In the genomic region with DNA sequence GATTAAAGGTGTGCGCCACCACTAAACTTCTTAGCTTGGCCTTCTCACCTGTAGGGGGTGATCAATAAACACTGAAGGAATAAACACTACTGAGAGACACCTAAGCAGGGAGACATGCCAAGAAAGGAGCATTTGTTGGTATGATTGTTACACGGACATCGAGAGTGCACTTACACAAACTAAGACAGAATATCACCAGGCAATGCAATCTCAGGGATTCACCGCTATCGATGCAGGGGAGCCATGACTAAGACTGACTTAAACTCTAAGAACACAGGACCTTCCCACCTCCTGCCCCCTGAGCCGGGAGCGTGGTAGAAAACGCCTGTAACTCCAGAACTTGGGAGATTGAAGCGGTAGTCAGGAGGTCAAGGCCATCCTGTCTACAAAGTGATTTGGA, we compare ENCODE assay signal across 8 mouse cellular contexts. TPM values are rescaled to one million over a fixed set of nuclear protein-coding genes. Genes with fewer than 3 reads are reported as not detected.
DNase-seq lines count a peak whose midpoint lies in the region; ATAC-seq and TF ChIP-seq lines count a peak whose summit lies in the region.

No protein-coding gene starts in this region.

- ATAC-seq in lung, embryonic 14.5 days (ENCODE audit: insufficient read depth) = no peak
- no peak for ATAC-seq in embryonic facial prominence, embryonic 11.5 days (replicated peaks; ENCODE audit: insufficient number of reproducible peaks, low FRiP score, low TSS enrichment, low read depth)
- ATAC-seq in intestine, embryonic 15.5 days = no peak
- ATAC-seq in neural tube, embryonic 15.5 days (ENCODE audit: low FRiP score) = no peak

- no peak for TF ChIP-seq CTCF in lung, embryonic 14.5 days (IDR thresholded peaks at IDR 0.05; ENCODE audit: low read depth)

- H3K27me3 ChIP-seq in lung, embryonic 14.5 days (ENCODE audit: insufficient read depth, low read length) = no peaks in the 10 kb centered on the region
- no peaks in the 10 kb centered on the region for H3K27me3 ChIP-seq in embryonic facial prominence, embryonic 11.5 days (ENCODE audit: control insufficient read depth, insufficient read depth, low read length)
- no peaks in the 10 kb centered on the region for H3K27me3 ChIP-seq in intestine, embryonic 15.5 days (replicated peaks)
- no peaks in the 10 kb centered on the region for H3K27me3 ChIP-seq in neural tube, embryonic 15.5 days (replicated peaks)

- H3K4me3 ChIP-seq in lung, embryonic 14.5 days (ENCODE audit: low read depth, low read length) = peak overlapping the region; percentile 68
- H3K4me3 ChIP-seq in embryonic facial prominence, embryonic 11.5 days (ENCODE audit: low read depth, low read length) = peak overlapping the region; percentile 73
- peak overlapping the region; percentile 51 for H3K4me3 ChIP-seq in intestine, embryonic 15.5 days (replicated peaks)
- H3K4me3 ChIP-seq in neural tube, embryonic 15.5 days (replicated peaks) = peak overlapping the region; percentile 91

- no peaks in the 10 kb centered on the region for H3K9me3 ChIP-seq in lung, embryonic 14.5 days (ENCODE audit: low read depth, low read length)
- no peaks in the 10 kb centered on the region for H3K9me3 ChIP-seq in embryonic facial prominence, embryonic 11.5 days (replicated peaks; ENCODE audit: control insufficient read depth, low read length)
- no peaks in the 10 kb centered on the region for H3K9me3 ChIP-seq in intestine, embryonic 15.5 days
- H3K9me3 ChIP-seq in neural tube, embryonic 15.5 days (replicated peaks) = no peaks in the 10 kb centered on the region

- H3K4me2 ChIP-seq in lung, embryonic 14.5 days = peak overlapping the region; percentile 93
- peak overlapping the region; percentile 78 for H3K4me2 ChIP-seq in embryonic facial prominence, embryonic 11.5 days (ENCODE audit: low read depth, low read length)
- peak overlapping the region; percentile 73 for H3K4me2 ChIP-seq in intestine, embryonic 15.5 days (replicated peaks)
- peak overlapping the region; percentile 89 for H3K4me2 ChIP-seq in neural tube, embryonic 15.5 days

- peak overlapping the region; percentile 76 for H3K9ac ChIP-seq in lung, embryonic 14.5 days
- H3K9ac ChIP-seq in embryonic facial prominence, embryonic 11.5 days (replicated peaks; ENCODE audit: low read length) = peak overlapping the region; percentile 76
- peak overlapping the region; percentile 59 for H3K9ac ChIP-seq in intestine, embryonic 15.5 days
- H3K9ac ChIP-seq in neural tube, embryonic 15.5 days (replicated peaks) = peak overlapping the region; percentile 74

- no peak for DNase-seq in lung, embryonic 14.5 days
- DNase-seq in lung, postnatal 14 days = no peak
- DNase-seq in embryonic facial prominence, embryonic 11.5 days (ENCODE audit: low spot score) = no peak
- no peak for DNase-seq in spleen, adult 18-20 months
- DNase-seq in frontal cortex, postnatal 10 days (ENCODE audit: low spot score in 2 of 2) = no peak
- no peak for DNase-seq in right cerebral cortex, postnatal 10 days (ENCODE audit: low spot score in 2 of 2)

- peaks cover 7% of the 10 kb centered on the region; the same call in 1 of the 2 replicates for H3K4me1 ChIP-seq in lung, embryonic 14.5 days (ENCODE audit: insufficient read depth)
- H3K4me1 ChIP-seq in embryonic facial prominence, embryonic 11.5 days (ENCODE audit: control insufficient read depth, insufficient read depth, low read length) = peaks cover 4% of the 10 kb centered on the region
- H3K4me1 ChIP-seq in intestine, embryonic 15.5 days (replicated peaks) = 0 out of 2 replicates have a peak, but pooled peaks cover 4% of the 10 kb centered on the region
- peaks cover 26% of the 10 kb centered on the region for H3K4me1 ChIP-seq in neural tube, embryonic 15.5 days

- peaks cover 36% of the 10 kb centered on the region for H3K36me3 ChIP-seq in lung, embryonic 14.5 days (ENCODE audit: insufficient read depth)
- H3K36me3 ChIP-seq in embryonic facial prominence, embryonic 11.5 days (replicated peaks; ENCODE audit: control insufficient read depth, insufficient read depth, low read depth, low read length) = no peaks in the 10 kb centered on the region; the same call in none of the 2 replicates
- H3K36me3 ChIP-seq in intestine, embryonic 15.5 days = peaks cover 4% of the 10 kb centered on the region
- peaks cover 32% of the 10 kb centered on the region for H3K36me3 ChIP-seq in neural tube, embryonic 15.5 days

- peak overlapping the region; percentile 65; the same call in 1 of the 2 replicates for H3K27ac ChIP-seq in lung, embryonic 14.5 days (ENCODE audit: low read depth)
- no peak overlapping the region for H3K27ac ChIP-seq in embryonic facial prominence, embryonic 11.5 days (replicated peaks; ENCODE audit: low read depth, low read length)
- 0 out of 2 replicates have a peak overlapping the region, but pooled peaks have one; percentile 23 for H3K27ac ChIP-seq in intestine, embryonic 15.5 days
- H3K27ac ChIP-seq in neural tube, embryonic 15.5 days (replicated peaks) = peak overlapping the region; percentile 95

- WGBS in lung, embryonic 14.5 days = 27% methylated on average over 9 of the region's 9 CpGs
- 41% methylated on average over 9 of the region's 9 CpGs for WGBS in embryonic facial prominence, embryonic 11.5 days
- 27% methylated on average over 9 of the region's 9 CpGs for WGBS in intestine, embryonic 15.5 days
- WGBS in neural tube, embryonic 15.5 days = 45% methylated on average over 9 of the region's 9 CpGs

RNA-seq across cellular contexts. Expression of a gene that starts 0.7 kb away (rescaled TPM):
- 131 and 132 TPM in 2 replicates for polyA plus RNA-seq in lung, embryonic 14.5 days (2014; fragmentation: Nextera tagmentation; extraction: Ambion mirVana)
- 145 and 151 TPM in 2 replicates for polyA plus RNA-seq in embryonic facial prominence, embryonic 11.5 days (2014; fragmentation: Nextera tagmentation; extraction: Ambion mirVana)
- 136 and 143 TPM in 2 replicates for polyA plus RNA-seq in intestine, embryonic 15.5 days (2015; fragmentation: Nextera tagmentation; extraction: Ambion mirVana)
- 116 and 124 TPM in 2 replicates for polyA plus RNA-seq in neural tube, embryonic 15.5 days (2015; fragmentation: Nextera tagmentation; extraction: Ambion mirVana)

RNA-seq across cellular contexts. Expression of a gene that starts 0.8 kb away (rescaled TPM):
- polyA plus RNA-seq in lung, embryonic 14.5 days (2014; fragmentation: Nextera tagmentation; extraction: Ambion mirVana) = 27.9 and 31.4 TPM in 2 replicates
- polyA plus RNA-seq in embryonic facial prominence, embryonic 11.5 days (2014; fragmentation: Nextera tagmentation; extraction: Ambion mirVana) = 28.2 and 29.9 TPM in 2 replicates
- polyA plus RNA-seq in intestine, embryonic 15.5 days (2015; fragmentation: Nextera tagmentation; extraction: Ambion mirVana) = 22.6 and 25.1 TPM in 2 replicates
- polyA plus RNA-seq in neural tube, embryonic 15.5 days (2015; fragmentation: Nextera tagmentation; extraction: Ambion mirVana) = 19.7 and 23.3 TPM in 2 replicates

RNA-seq across cellular contexts. Expression of a gene that starts 15.0 kb away (rescaled TPM):
- polyA plus RNA-seq in lung, embryonic 14.5 days (2014; fragmentation: Nextera tagmentation; extraction: Ambion mirVana) = not detected in 2 replicates
- 1.5 and 2.0 TPM in 2 replicates for polyA plus RNA-seq in embryonic facial prominence, embryonic 11.5 days (2014; fragmentation: Nextera tagmentation; extraction: Ambion mirVana)
- polyA plus RNA-seq in intestine, embryonic 15.5 days (2015; fragmentation: Nextera tagmentation; extraction: Ambion mirVana) = not detected in 2 replicates
- 0.78 and 0.88 TPM in 2 replicates for polyA plus RNA-seq in neural tube, embryonic 15.5 days (2015; fragmentation: Nextera tagmentation; extraction: Ambion mirVana)

RNA-seq across cellular contexts. Expression of a gene that starts 24.3 kb away (rescaled TPM):
- polyA plus RNA-seq in lung, embryonic 14.5 days (2014; fragmentation: Nextera tagmentation; extraction: Ambion mirVana) = 13.6 and 15.8 TPM in 2 replicates
- 11.6 and 13.0 TPM in 2 replicates for polyA plus RNA-seq in embryonic facial prominence, embryonic 11.5 days (2014; fragmentation: Nextera tagmentation; extraction: Ambion mirVana)
- polyA plus RNA-seq in intestine, embryonic 15.5 days (2015; fragmentation: Nextera tagmentation; extraction: Ambion mirVana) = 6.6 and 6.7 TPM in 2 replicates
- polyA plus RNA-seq in neural tube, embryonic 15.5 days (2015; fragmentation: Nextera tagmentation; extraction: Ambion mirVana) = 5.4 and 6.3 TPM in 2 replicates

RNA-seq across cellular contexts. Expression of a gene that starts 25.6 kb away (rescaled TPM):
- polyA plus RNA-seq in lung, embryonic 14.5 days (2014; fragmentation: Nextera tagmentation; extraction: Ambion mirVana) = 54.0 and 59.6 TPM in 2 replicates
- polyA plus RNA-seq in embryonic facial prominence, embryonic 11.5 days (2014; fragmentation: Nextera tagmentation; extraction: Ambion mirVana) = 65.6 and 67.2 TPM in 2 replicates
- 54.9 and 60.3 TPM in 2 replicates for polyA plus RNA-seq in intestine, embryonic 15.5 days (2015; fragmentation: Nextera tagmentation; extraction: Ambion mirVana)
- 106 and 114 TPM in 2 replicates for polyA plus RNA-seq in neural tube, embryonic 15.5 days (2015; fragmentation: Nextera tagmentation; extraction: Ambion mirVana)
